Mouse (Mus musculus) retina, postnatal 7 days (tissue): ENCODE measurements around the gene 1110008L16Rik.
"Not testable (repeated sequence)": the region's sequence is repeated elsewhere in the genome, so short reads cannot be mapped to it uniquely, and the experiment has no call there.

Source experiments
- DNase-seq: peaks from one replicate; pipeline ENCODE4 v3.0.0-alpha.2; 2012; ENCODE audit warnings: low read depth, low spot score

1110008L16Rik gene

GRCm38 (mm10) chr12:55392120-55392519 lies 92.7 kb downstream of the 1110008L16Rik start:
- DNase-seq = no peak

GRCm38 (mm10) chr12:55392733-55393577 lies 93.6 kb downstream of the 1110008L16Rik start:
- DNase-seq = no peak

GRCm38 (mm10) chr12:55395601-55396000 lies 96.2 kb downstream of the 1110008L16Rik start:
- DNase-seq = not testable (repeated sequence)

GRCm38 (mm10) chr12:55396536-55396935 lies 97.2 kb downstream of the 1110008L16Rik start:
- no peak for DNase-seq

GRCm38 (mm10) chr12:55397544-55398239 lies 98.3 kb downstream of the 1110008L16Rik start:
- no peak for DNase-seq

GRCm38 (mm10) chr12:55398240-55399127 lies 99.1 kb downstream of the 1110008L16Rik start:
- peak; percentile 85 for DNase-seq

GRCm38 (mm10) chr12:55399128-55399677 lies 99.8 kb downstream of the 1110008L16Rik start:
- DNase-seq = no peak

- DNase-seq = no peak
These were observed 108.5 kb downstream of the 1110008L16Rik start for GRCm38 (mm10) chr12:55407888-55408287.

- DNase-seq = no peak
These were observed 115.9 kb downstream of the 1110008L16Rik start for GRCm38 (mm10) chr12:55415255-55415654.

GRCm38 (mm10) chr12:55415762-55416161 lies 116.4 kb downstream of the 1110008L16Rik start:
- DNase-seq = no peak

- DNase-seq = no peak
These were observed 120.8 kb downstream of the 1110008L16Rik start for GRCm38 (mm10) chr12:55420220-55420619.

GRCm38 (mm10) chr12:55422057-55422456 lies 122.7 kb downstream of the 1110008L16Rik start:
- DNase-seq = no peak

- no peak for DNase-seq
These were observed 126.9 kb downstream of the 1110008L16Rik start for GRCm38 (mm10) chr12:55426300-55426699.

GRCm38 (mm10) chr12:55429201-55429600 lies 129.8 kb downstream of the 1110008L16Rik start:
- DNase-seq = no peak

GRCm38 (mm10) chr12:55429956-55430355 lies 130.6 kb downstream of the 1110008L16Rik start:
- DNase-seq = no peak
